Mouse (Mus musculus) liver, postnatal 0 days (tissue): ENCODE data around the gene Arhgap29. TPM values are rescaled to one million over a fixed set of nuclear protein-coding genes. Genes with fewer than 3 reads are reported as not detected.

Experiments used
- ATAC-seq: fragments of 200-750 bp; cut with Nextera tagmentation; 2 replicates; pipeline ENCODE4 v1.8.0; 2017; ENCODE audit warnings: mild to moderate bottlenecking, moderate library complexity
- DNase-seq: peaks from one replicate; pipeline ENCODE4 v3.0.0-alpha.2; 2016
- H3K27ac ChIP-seq: fragments of 300-500 bp; sonication (generic); 2 replicates; pipeline ENCODE4 v1.5.1; 2014; ENCODE audit warnings: antibody characterized with exemption, moderate library complexity, mild to moderate bottlenecking, low read depth
- H3K27me3 ChIP-seq: fragments of 300-500 bp; sonication (generic); 2 replicates; pipeline ENCODE4 v1.6.1; 2014; ENCODE audit warnings: low read length, control low read depth, mixed read lengths; ENCODE audit not compliant: insufficient read depth
- H3K36me3 ChIP-seq: fragments of 300-500 bp; sonication (generic); replicated peaks from 2 replicates; pipeline ENCODE4 v1.6.1; 2014; ENCODE audit warnings: mild to moderate bottlenecking, control low read depth, low read length, moderate library complexity, mixed read lengths; ENCODE audit not compliant: insufficient read depth
- H3K4me1 ChIP-seq: fragments of 300-500 bp; sonication (generic); 2 replicates; pipeline ENCODE4 v1.6.1; 2014; ENCODE audit warnings: antibody characterized with exemption, mild to moderate bottlenecking, control low read depth; ENCODE audit not compliant: insufficient read depth
- H3K4me2 ChIP-seq: fragments of 300-500 bp; sonication (generic); 2 replicates; pipeline ENCODE4 v1.6.1; 2014; ENCODE audit warnings: low read depth, mild to moderate bottlenecking, low read length, moderate library complexity, mixed read lengths
- H3K4me3 ChIP-seq: fragments of 300-500 bp; sonication (generic); 2 replicates; pipeline ENCODE4 v1.5.1; 2014; ENCODE audit warnings: low read depth, low read length
- H3K9ac ChIP-seq: fragments of 300-500 bp; sonication (generic); replicated peaks from 2 replicates; pipeline ENCODE4 v1.6.1; 2014; ENCODE audit warnings: mild to moderate bottlenecking, moderate library complexity
- H3K9me3 ChIP-seq: fragments of 300-500 bp; sonication (generic); 2 replicates; pipeline ENCODE4 v1.6.1; 2016; ENCODE audit warnings: mild to moderate bottlenecking, control low read depth, low read length, mixed read lengths
- CTCF ChIP-seq: sonication (generic); IDR thresholded peaks from 2 replicates; pipeline ENCODE4 v1.5.1; 2016; ENCODE audit warnings: antibody characterized with exemption, low read depth
- EP300 ChIP-seq: IDR thresholded peaks from 2 replicates; pipeline ENCODE4 v1.6.1; 2016; ENCODE audit warnings: antibody characterized with exemption, low read depth, mild to moderate bottlenecking
- WGBS: fragments of 180-500 bp; shearing (Covaris S2); extraction: QIAGEN DNeasy Blood & Tissue Kit; methylation state at CpG from one replicate; pipeline ENCODE4 v1.1.7; 2014; ENCODE audit not compliant: insufficient replicate concordance; 5-methylcytosine and 5-hydroxymethylcytosine counted together
- polyA plus RNA-seq: library from polyadenylated mRNA; unstranded; fragments of >200 nt; fragmentation: Nextera tagmentation; extraction: Ambion mirVana; gene quantifications from 2 replicates; pipeline ENCODE4 v1.2.1, GENCODE M21; 2015

The Arhgap29 gene
- 7.3 and 10.4 TPM in 2 replicates for polyA plus RNA-seq

GRCm38 (mm10) chr3:121952041-121952591 is at the start of gene Arhgap29:
Arhgap29 (plus strand) TSS chr3:121952541.
- peak within 1 kb of the TSS; percentile 78 for H3K9ac ChIP-seq
- H3K4me2 ChIP-seq = peak within 1 kb of the TSS; percentile 69
- no peaks in the 10 kb centered on the region for H3K36me3 ChIP-seq
- no peak for DNase-seq
- H3K27me3 ChIP-seq = peaks cover 6% of the 10 kb centered on the region
- 0 out of 2 replicates have a peak, but pooled peaks cover 2% of the 10 kb centered on the region for H3K4me1 ChIP-seq
- no peak for ATAC-seq
- peak within 1 kb of the TSS; percentile 73 for H3K4me3 ChIP-seq
- 83% methylated on average over 8 of the region's 8 CpGs for WGBS
- TF ChIP-seq CTCF = no peak
- TF ChIP-seq EP300 = no peak
- no peaks in the 10 kb centered on the region for H3K9me3 ChIP-seq
- H3K27ac ChIP-seq = peak within 1 kb of the TSS; percentile 80

- Histone ChIP-seq H3K4me3 (no peak overlapping the region), H3K27ac (peak overlapping the region; percentile 72), H3K27me3 (no peaks in the 10 kb centered on the region), H3K4me2 (peak overlapping the region; percentile 57), H3K4me1 (peaks cover 7% of the 10 kb centered on the region), H3K9me3 (no peaks in the 10 kb centered on the region), H3K9ac (no peak overlapping the region), H3K36me3 (no peaks in the 10 kb centered on the region)
- no peak for ATAC-seq
- 73% methylated on average over 5 of the region's 5 CpGs for WGBS
- no peak for DNase-seq
- TF ChIP-seq CTCF = no peak
- TF ChIP-seq EP300 = no peak
Measured at GRCm38 (mm10) chr3:121902729-121903128, 49.6 kb upstream of the Arhgap29 start.

DNA sequence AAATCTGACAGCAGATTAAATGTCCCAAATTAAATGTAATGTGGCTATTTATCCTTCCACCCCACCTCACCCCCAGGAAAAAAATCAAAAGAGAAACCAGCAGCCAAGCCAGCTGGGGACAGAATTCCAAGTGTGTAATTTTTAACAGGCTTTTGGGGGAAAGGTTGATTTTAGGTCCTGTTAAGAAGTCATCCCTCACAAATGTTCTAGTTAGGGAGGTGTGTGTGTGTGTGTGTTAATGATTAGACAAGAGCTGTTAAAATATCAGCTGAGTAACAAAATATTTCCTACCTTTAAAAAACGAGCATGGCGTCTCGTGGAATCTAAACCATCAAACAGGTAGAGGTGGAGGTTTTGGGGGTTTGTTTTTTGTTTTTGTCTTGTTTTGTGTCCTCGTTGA is 49.1 kb upstream of the Arhgap29 start:
- Histone ChIP-seq H3K4me2 (peak overlapping the region; percentile 57), H3K36me3 (no peaks in the 10 kb centered on the region), H3K9me3 (no peaks in the 10 kb centered on the region), H3K9ac (0 out of 2 replicates have a peak overlapping the region, but pooled peaks have one; percentile 23), H3K27ac (peak overlapping the region; percentile 72), H3K4me1 (peaks cover 7% of the 10 kb centered on the region), H3K27me3 (no peaks in the 10 kb centered on the region), H3K4me3 (peak overlapping the region; percentile 27)
- ATAC-seq = peak; percentile 60; the same call in 1 of the 2 replicates
- TF ChIP-seq CTCF (no peak), EP300 (no peak)
- 42% methylated on average over 4 of the region's 4 CpGs for WGBS
- DNase-seq = no peak

- Histone ChIP-seq H3K36me3 (no peaks in the 10 kb centered on the region), H3K9me3 (no peaks in the 10 kb centered on the region), H3K4me1 (peaks cover 7% of the 10 kb centered on the region), H3K4me3 (peak overlapping the region; percentile 27), H3K4me2 (peak overlapping the region; percentile 57), H3K27me3 (no peaks in the 10 kb centered on the region), H3K9ac (peak overlapping the region; percentile 23; the same call in 1 of the 2 replicates), H3K27ac (peak overlapping the region; percentile 72)
- no peak for DNase-seq
- TF ChIP-seq CTCF (no peak), EP300 (no peak)
- 58% methylated on average over 8 of the region's 8 CpGs for WGBS
- ATAC-seq = no peak
Measured at GRCm38 (mm10) chr3:121903695-121904094, 48.6 kb upstream of the Arhgap29 start.

GRCm38 (mm10) chr3:121904476-121904875 is 47.9 kb upstream of the Arhgap29 start:
- Histone ChIP-seq H3K36me3 (no peaks in the 10 kb centered on the region), H3K27me3 (no peaks in the 10 kb centered on the region), H3K27ac (no peak overlapping the region), H3K4me3 (no peak overlapping the region), H3K4me2 (no peak overlapping the region; the same call in 1 of the 2 replicates), H3K4me1 (peaks cover 7% of the 10 kb centered on the region), H3K9ac (no peak overlapping the region), H3K9me3 (no peaks in the 10 kb centered on the region)
- TF ChIP-seq CTCF (no peak), EP300 (no peak)
- DNase-seq (no peak), ATAC-seq (no peak)
- 63% methylated on average over 2 of the region's 2 CpGs for WGBS

DNA sequence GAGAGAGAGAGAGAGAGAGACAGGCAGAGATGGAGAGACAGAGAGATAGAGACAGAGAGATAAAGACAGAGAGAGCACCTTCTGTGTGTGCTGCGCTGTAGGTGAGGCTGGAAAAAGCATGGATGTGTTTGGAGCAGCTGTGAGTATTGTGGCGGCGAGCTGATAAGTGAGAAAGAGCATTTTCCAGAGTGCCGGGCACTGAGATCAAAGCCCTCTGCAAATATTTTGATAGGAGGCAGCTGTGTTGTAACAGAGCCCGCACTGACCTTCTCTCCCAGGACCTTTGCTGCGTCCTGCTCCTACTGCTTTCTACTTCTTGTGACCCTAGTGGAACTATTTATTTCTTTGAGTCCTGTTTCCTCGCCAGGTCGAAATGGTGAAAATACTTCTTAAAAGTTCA is 45.7 kb upstream of the Arhgap29 start:
- Histone ChIP-seq H3K27ac (peak overlapping the region; percentile 80), H3K4me2 (peak overlapping the region; percentile 34), H3K4me1 (peaks cover 7% of the 10 kb centered on the region), H3K9ac (no peak overlapping the region), H3K36me3 (no peaks in the 10 kb centered on the region), H3K4me3 (peak overlapping the region; percentile 13; the same call in 1 of the 2 replicates), H3K27me3 (no peaks in the 10 kb centered on the region), H3K9me3 (no peaks in the 10 kb centered on the region)
- ATAC-seq (peak; percentile 73), DNase-seq (peak; percentile 42)
- TF ChIP-seq EP300 (no peak), CTCF (no peak)
- WGBS = 34% methylated on average over 8 of the region's 8 CpGs
